Mouse (Mus musculus): ENCODE data around the gene Naa35.

Naa35 gene

GRCm38 (mm10) chr13:59671521-59671920 is 86.5 kb downstream of the Naa35 start:
- in situ Hi-C loops (cut with MboI, MseI) = loop anchor here (5.0 kb wide), 1 partner anchor 56 kb away; no protein-coding TSS in a partner anchor

DNA sequence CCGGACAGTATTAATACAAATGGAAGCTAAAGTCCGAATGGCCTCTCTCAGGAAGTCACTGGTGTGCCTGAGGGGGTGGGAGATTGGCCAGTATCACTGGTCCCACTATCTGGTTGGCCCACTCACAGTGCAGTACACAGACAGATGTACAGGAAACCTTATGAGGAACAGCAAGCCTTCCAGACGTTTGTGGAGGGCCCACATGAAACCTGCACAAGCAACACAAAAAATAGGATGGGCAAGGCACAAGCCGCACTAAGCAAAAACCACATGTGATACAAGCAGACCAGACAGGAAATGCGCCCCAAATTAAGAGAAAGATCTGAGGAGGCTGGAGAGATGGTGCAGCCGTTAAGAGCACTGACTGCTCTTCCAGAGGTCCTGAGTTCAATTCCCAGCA is 87.2 kb downstream of the Naa35 start:
- in situ Hi-C loops (cut with MboI, MseI) = loop anchor here (5.0 kb wide), 1 partner anchor 55 kb away; no protein-coding TSS in a partner anchor

GRCm38 (mm10) chr13:59673597-59673996 is 88.5 kb downstream of the Naa35 start:
- in situ Hi-C loops (cut with MboI, MseI) = loop anchor here (5.0 kb wide), 1 partner anchor 54 kb away; no protein-coding TSS in a partner anchor

DNA sequence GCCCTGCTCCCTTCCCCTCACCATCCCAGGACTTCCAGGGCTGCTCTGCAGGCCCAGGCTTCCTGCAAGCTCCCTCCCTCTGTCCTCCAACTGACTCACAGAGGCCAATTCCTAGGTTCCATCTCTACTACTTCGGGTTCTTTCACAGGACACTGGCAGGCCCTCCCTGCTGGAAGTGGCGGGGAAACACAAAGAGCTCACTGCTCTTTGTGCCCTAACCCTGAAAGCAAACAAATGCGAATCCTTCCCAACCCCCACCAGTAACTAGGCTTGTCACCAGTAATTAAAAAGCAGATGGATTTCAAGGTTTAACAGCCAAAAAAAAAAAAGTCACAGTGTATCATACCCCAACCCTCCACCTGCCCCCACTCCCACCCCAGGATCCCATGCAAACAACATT is 89.2 kb downstream of the Naa35 start:
- in situ Hi-C loops (cut with MboI, MseI) = loop anchor here (5.0 kb wide), 1 partner anchor 53 kb away; no protein-coding TSS in a partner anchor

DNA sequence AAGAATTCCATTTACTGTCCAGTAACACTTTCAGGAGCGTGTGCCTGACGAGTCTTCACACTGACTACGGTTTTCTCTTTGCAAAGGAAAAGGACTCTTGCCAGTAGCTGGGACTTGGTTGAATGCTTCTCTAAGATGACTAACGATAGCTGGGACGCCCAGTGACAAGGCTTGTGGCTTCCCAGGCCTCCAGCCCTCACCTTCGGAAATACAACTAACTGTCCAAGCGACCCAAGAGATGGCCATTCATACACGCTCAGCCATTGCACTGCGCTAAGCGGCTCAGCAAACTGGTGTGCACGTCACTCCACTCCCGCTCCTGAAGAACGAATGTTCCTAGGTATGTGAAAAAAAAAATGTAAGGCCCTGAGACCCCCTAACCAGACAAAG is 89.7 kb downstream of the Naa35 start:
- in situ Hi-C loops (cut with MboI, MseI) = loop anchor here (5.0 kb wide), 1 partner anchor 53 kb away; no protein-coding TSS in a partner anchor

DNA sequence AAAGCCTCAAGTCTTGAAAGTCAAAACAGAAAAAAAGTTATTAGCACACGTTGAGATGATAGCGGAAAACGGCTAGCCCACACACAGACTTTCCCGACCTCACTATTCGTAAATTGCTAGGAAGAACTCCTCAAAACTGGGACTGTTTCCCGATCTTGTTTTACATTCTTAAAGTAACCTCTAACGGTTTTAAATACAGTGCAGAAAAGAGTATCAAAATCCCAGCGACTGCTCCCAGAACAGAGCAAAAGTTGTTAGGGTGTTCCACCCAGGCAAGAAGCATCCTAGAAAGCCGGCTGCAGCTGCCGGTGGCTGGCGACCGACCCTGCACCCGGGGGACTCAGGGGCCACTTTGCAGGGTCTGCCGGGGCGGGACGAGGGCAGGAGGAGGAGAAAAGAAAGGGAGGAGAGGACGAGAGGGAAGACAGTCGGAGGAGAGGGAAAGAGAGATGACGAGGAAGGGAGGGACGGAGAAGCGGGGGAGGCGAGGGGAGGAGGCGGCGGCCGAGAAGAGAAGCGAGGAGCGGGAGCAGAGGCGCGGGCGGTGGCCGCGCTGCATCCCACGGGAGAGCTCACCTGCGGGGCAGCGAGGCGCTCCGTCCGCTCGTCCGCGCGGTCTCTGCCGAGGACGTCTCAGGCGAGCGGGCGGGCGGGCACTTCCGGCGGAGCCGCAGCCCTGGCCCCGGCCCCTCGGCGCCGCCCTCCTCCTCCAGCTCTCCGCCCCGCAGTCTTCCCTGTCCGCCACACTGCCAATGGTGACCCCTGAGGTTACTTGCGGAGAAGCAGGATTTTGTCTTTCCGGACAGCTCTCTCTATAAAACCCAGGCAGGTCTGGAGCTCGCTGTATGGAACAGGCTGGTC is 90.3 kb downstream of the Naa35 start, which contains the start of gene Golm1:
Gene Golm1, minus strand, starts transcription at position 661 of the 861 bp plus-strand sequence.
- in situ Hi-C loops (cut with MboI, MseI) = no loop called here

- in situ Hi-C loops (cut with MboI, MseI) = no loop called here
Measured at GRCm38 (mm10) chr13:59676316-59677229, 91.5 kb downstream of the Naa35 start.

GRCm38 (mm10) chr13:59679306-59679705 is 94.2 kb downstream of the Naa35 start:
- in situ Hi-C loops (cut with MboI, MseI) = no loop called here

GRCm38 (mm10) chr13:59679908-59680307 is 94.8 kb downstream of the Naa35 start:
- in situ Hi-C loops (cut with MboI, MseI) = no loop called here

DNA sequence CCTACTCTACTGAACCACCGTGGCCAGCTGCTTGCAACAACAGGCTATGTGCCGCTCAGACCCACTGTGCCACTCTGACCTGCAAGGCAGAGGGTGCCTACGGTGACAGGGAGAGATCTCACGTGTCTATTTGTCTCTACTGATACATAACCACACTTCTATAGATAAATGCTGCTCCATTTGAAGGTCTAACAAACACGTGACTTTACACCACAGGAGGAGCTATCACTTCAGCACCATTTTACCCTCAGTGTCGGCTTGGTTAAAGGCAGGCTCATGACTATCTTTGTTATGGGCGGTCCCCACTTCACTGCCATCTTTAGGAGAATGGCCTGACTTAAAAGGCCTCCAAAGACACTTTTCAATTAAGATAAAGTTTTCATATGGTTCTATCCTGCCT is 97.6 kb downstream of the Naa35 start:
- in situ Hi-C loops (cut with MboI, MseI) = no loop called here

- in situ Hi-C loops (cut with MboI, MseI) = no loop called here
Measured at GRCm38 (mm10) chr13:59685236-59685635, 100.2 kb downstream of the Naa35 start.
